Comparison of ENCODE assay signal across 17 mouse cellular contexts in the genomic region with DNA sequence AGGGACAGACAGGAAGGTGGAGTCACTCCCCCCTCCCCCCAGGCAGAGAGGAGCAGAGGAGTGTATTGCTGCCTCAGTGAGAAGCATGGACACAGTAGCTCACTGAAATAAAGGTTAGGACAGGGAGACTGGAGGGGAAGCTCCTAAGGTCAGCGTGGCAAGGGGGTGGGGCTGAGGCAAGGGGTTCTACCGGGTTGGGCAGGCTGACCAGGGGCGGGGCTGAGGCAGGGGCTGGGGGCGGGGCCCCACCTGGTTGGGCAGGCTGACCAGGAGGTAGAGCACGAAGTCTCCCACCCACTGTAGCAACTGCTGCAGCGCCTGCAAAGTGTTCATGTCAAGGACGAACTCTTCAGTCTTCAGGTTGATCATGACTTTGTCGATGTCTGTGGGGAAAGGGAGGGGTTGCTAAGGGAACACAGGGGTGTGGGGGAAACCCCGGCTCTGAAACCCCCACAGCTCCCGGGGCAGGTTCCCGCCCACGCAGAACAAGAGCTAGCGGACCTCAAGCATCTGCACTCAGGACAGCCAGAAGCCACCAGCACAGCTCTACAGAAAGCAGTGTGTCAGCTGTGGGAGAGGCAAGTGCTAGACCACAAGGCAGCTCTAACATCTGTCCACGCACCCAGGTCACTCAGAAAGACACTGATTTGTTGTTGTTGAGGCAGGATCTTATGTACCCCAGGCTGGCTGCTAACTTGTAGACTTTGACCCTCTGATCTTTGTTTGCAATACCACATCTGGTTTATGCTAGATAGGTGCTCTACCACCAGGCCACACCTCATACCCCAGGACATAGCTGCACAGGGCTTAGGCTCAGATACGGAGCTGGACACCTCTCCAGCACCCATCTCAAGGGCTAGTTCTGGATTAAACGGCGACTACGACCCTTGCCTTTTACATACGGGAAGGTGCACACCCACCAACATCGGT. TPM values are rescaled to one million over a fixed set of nuclear protein-coding genes. Genes with fewer than 3 reads are reported as not detected.
A peak's percentile ranks its signal among the peaks of the same experiment; 100 is the strongest.
DNase-seq lines count a peak whose midpoint lies in the region; ATAC-seq and TF ChIP-seq lines count a peak whose summit lies in the region.
"Had no signal": no experiment of that assay in that cellular context is flagged by ENCODE, and none has a peak within 500 bp of the region (broad histone marks: within the 10 kb centered on the region; RNA-seq: fewer than 3 reads in every experiment).

No protein-coding gene starts in this region.

- peak overlapping the region; percentile 19; the same call in 1 of the 2 replicates for H3K9ac ChIP-seq in hindbrain, embryonic 13.5 days
- H3K9ac ChIP-seq in hindbrain, embryonic 14.5 days = no peak overlapping the region; the same call in 1 of the 2 replicates
- H3K9ac ChIP-seq in kidney, postnatal 0 days (ENCODE audit: low read depth, low read length) = no peak overlapping the region
- H3K9ac ChIP-seq in liver, embryonic 16.5 days (ENCODE audit: low read depth, low read length) = no peak overlapping the region
- no peak overlapping the region for H3K9ac ChIP-seq in neural tube, embryonic 15.5 days (replicated peaks)
- H3K9ac ChIP-seq in midbrain, embryonic 13.5 days (replicated peaks) = no peak overlapping the region
- H3K9ac ChIP-seq: heart, embryonic 13.5 days had no signal

- ATAC-seq in hindbrain, embryonic 13.5 days (ENCODE audit: low FRiP score) = no peak
- no peak for ATAC-seq in hindbrain, embryonic 14.5 days (ENCODE audit: low FRiP score)
- ATAC-seq in kidney, postnatal 0 days (replicated peaks; ENCODE audit: low FRiP score, low read depth) = peak; percentile 22
- ATAC-seq in liver, embryonic 16.5 days (ENCODE audit: low read depth) = peak; percentile 85
- no peak for ATAC-seq in neural tube, embryonic 15.5 days (ENCODE audit: low FRiP score)
- ATAC-seq in midbrain, embryonic 13.5 days = no peak
- ATAC-seq: hindbrain, postnatal 0 days had no signal

- intact Hi-C loops in heart, postnatal 25 days (cut with DNase I) = no loop called here

- no peaks in the 10 kb centered on the region for H3K9me3 ChIP-seq in hindbrain, embryonic 13.5 days
- no peaks in the 10 kb centered on the region for H3K9me3 ChIP-seq in hindbrain, embryonic 14.5 days (ENCODE audit: control insufficient read depth, low read length)
- H3K9me3 ChIP-seq in kidney, postnatal 0 days (replicated peaks; ENCODE audit: low read length) = no peaks in the 10 kb centered on the region
- no peaks in the 10 kb centered on the region for H3K9me3 ChIP-seq in liver, embryonic 16.5 days (replicated peaks; ENCODE audit: control insufficient read depth, low read length)
- no peaks in the 10 kb centered on the region for H3K9me3 ChIP-seq in neural tube, embryonic 15.5 days (replicated peaks)
- no peaks in the 10 kb centered on the region for H3K9me3 ChIP-seq in midbrain, embryonic 13.5 days
- H3K9me3 ChIP-seq: heart, embryonic 13.5 days had no signal

- 51% methylated on average over 19 of the region's 20 CpGs for WGBS in hindbrain, embryonic 13.5 days
- 56% methylated on average over 20 of the region's 20 CpGs for WGBS in hindbrain, embryonic 14.5 days
- 46% methylated on average over 20 of the region's 20 CpGs for whole genome bisulfite sequencing in kidney, postnatal 0 days
- 54% methylated on average over 20 of the region's 20 CpGs for WGBS in liver, embryonic 16.5 days (ENCODE audit: insufficient replicate concordance)
- 53% methylated on average over 20 of the region's 20 CpGs for WGBS in neural tube, embryonic 15.5 days
- 53% methylated on average over 20 of the region's 20 CpGs for WGBS in midbrain, embryonic 13.5 days

- no peak overlapping the region for H3K4me2 ChIP-seq in hindbrain, embryonic 13.5 days
- H3K4me2 ChIP-seq in hindbrain, embryonic 14.5 days (replicated peaks) = no peak overlapping the region
- H3K4me2 ChIP-seq in kidney, postnatal 0 days (ENCODE audit: low read length) = no peak overlapping the region
- H3K4me2 ChIP-seq in liver, embryonic 16.5 days (ENCODE audit: low read depth, low read length) = peak overlapping the region; percentile 18
- H3K4me2 ChIP-seq in neural tube, embryonic 15.5 days = no peak overlapping the region
- no peak overlapping the region for H3K4me2 ChIP-seq in midbrain, embryonic 13.5 days (replicated peaks)
- H3K4me2 ChIP-seq: heart, embryonic 13.5 days had no signal

- no peak overlapping the region for H3K27ac ChIP-seq in hindbrain, embryonic 13.5 days
- no peak overlapping the region for H3K27ac ChIP-seq in hindbrain, embryonic 14.5 days
- H3K27ac ChIP-seq in kidney, postnatal 0 days = no peak overlapping the region
- peak overlapping the region; percentile 69 for H3K27ac ChIP-seq in liver, embryonic 16.5 days (ENCODE audit: low read length)
- H3K27ac ChIP-seq in neural tube, embryonic 15.5 days (replicated peaks) = no peak overlapping the region
- no peak overlapping the region for H3K27ac ChIP-seq in midbrain, embryonic 13.5 days
- H3K27ac ChIP-seq: heart, embryonic 13.5 days; hindbrain, postnatal 0 days had no signal

- no peak overlapping the region for H3K4me3 ChIP-seq in hindbrain, embryonic 13.5 days
- no peak overlapping the region for H3K4me3 ChIP-seq in hindbrain, embryonic 14.5 days (replicated peaks; ENCODE audit: low read length)
- no peak overlapping the region for H3K4me3 ChIP-seq in kidney, postnatal 0 days (replicated peaks; ENCODE audit: low read depth, low read length)
- peak overlapping the region; percentile 10 for H3K4me3 ChIP-seq in liver, embryonic 16.5 days (ENCODE audit: low read depth, low read length)
- H3K4me3 ChIP-seq in neural tube, embryonic 15.5 days (replicated peaks) = no peak overlapping the region
- no peak overlapping the region for H3K4me3 ChIP-seq in midbrain, embryonic 13.5 days (replicated peaks)
- H3K4me3 ChIP-seq: erythroblast, embryonic 14.5 days; heart, embryonic 13.5 days had no signal

- peaks cover 12% of the 10 kb centered on the region for H3K4me1 ChIP-seq in hindbrain, embryonic 13.5 days (replicated peaks)
- peaks cover 8% of the 10 kb centered on the region; the same call in 1 of the 2 replicates for H3K4me1 ChIP-seq in hindbrain, embryonic 14.5 days (replicated peaks; ENCODE audit: control insufficient read depth, insufficient read depth, low read length)
- H3K4me1 ChIP-seq in kidney, postnatal 0 days (replicated peaks; ENCODE audit: insufficient read depth, low read length) = no peaks in the 10 kb centered on the region
- peaks cover 8% of the 10 kb centered on the region for H3K4me1 ChIP-seq in liver, embryonic 16.5 days (ENCODE audit: control insufficient read depth, low read depth, low read length)
- H3K4me1 ChIP-seq in neural tube, embryonic 15.5 days = peaks cover 14% of the 10 kb centered on the region
- peaks cover 16% of the 10 kb centered on the region for H3K4me1 ChIP-seq in midbrain, embryonic 13.5 days (replicated peaks)

- no peak for DNase-seq in hindbrain, embryonic 14.5 days (ENCODE audit: low spot score)
- DNase-seq in T-cell, adult 2 months (ENCODE audit: low spot score) = peak; percentile 49
- DNase-seq in kidney, postnatal 0 days (ENCODE audit: low spot score) = no peak
- DNase-seq in heart, postnatal 25 days (ENCODE audit: low spot score) = no peak
- DNase-seq: cerebellum, adult 9-10 months; midbrain, embryonic 14.5 days; thymus, adult 18-20 months had no signal

- TF ChIP-seq CTCF in kidney, postnatal 0 days (IDR thresholded peaks at IDR 0.05; ENCODE audit: low read depth) = no peak

- peaks cover 59% of the 10 kb centered on the region for H3K36me3 ChIP-seq in hindbrain, embryonic 13.5 days
- peaks cover 65% of the 10 kb centered on the region for H3K36me3 ChIP-seq in hindbrain, embryonic 14.5 days (replicated peaks; ENCODE audit: control insufficient read depth, insufficient read depth)
- peaks cover 61% of the 10 kb centered on the region for H3K36me3 ChIP-seq in kidney, postnatal 0 days (ENCODE audit: insufficient read depth, low read length)
- H3K36me3 ChIP-seq in liver, embryonic 16.5 days (ENCODE audit: control insufficient read depth, insufficient read depth) = no peaks in the 10 kb centered on the region
- peaks cover 38% of the 10 kb centered on the region for H3K36me3 ChIP-seq in neural tube, embryonic 15.5 days
- peaks cover 54% of the 10 kb centered on the region for H3K36me3 ChIP-seq in midbrain, embryonic 13.5 days

- H3K27me3 ChIP-seq in hindbrain, embryonic 13.5 days = peaks cover 24% of the 10 kb centered on the region
- no peaks in the 10 kb centered on the region for H3K27me3 ChIP-seq in hindbrain, embryonic 14.5 days (ENCODE audit: control insufficient read depth, insufficient read depth, low read length)
- no peaks in the 10 kb centered on the region for H3K27me3 ChIP-seq in kidney, postnatal 0 days (ENCODE audit: insufficient read depth, low read length)
- no peaks in the 10 kb centered on the region for H3K27me3 ChIP-seq in liver, embryonic 16.5 days (ENCODE audit: control insufficient read depth, insufficient read depth, low read depth, low read length)
- H3K27me3 ChIP-seq in neural tube, embryonic 15.5 days (replicated peaks) = no peaks in the 10 kb centered on the region
- peaks cover 8% of the 10 kb centered on the region; the same call in 1 of the 2 replicates for H3K27me3 ChIP-seq in midbrain, embryonic 13.5 days
- H3K27me3 ChIP-seq: heart, embryonic 13.5 days had no signal

RNA-seq across cellular contexts. Expression of gene Cfd, which starts 6.9 kb away (rescaled TPM):
- polyA plus RNA-seq in hindbrain, embryonic 13.5 days (2015; fragmentation: Nextera tagmentation; extraction: Ambion mirVana) = not detected in 2 replicates
- not detected in 2 replicates for polyA plus RNA-seq in hindbrain, embryonic 14.5 days (2014; fragmentation: Nextera tagmentation; extraction: Ambion mirVana)
- 0.13 TPM in 1 of 2 replicates, not detected in the other for polyA plus RNA-seq in kidney, postnatal 0 days (2015; fragmentation: Nextera tagmentation; extraction: Ambion mirVana)
- polyA plus RNA-seq in liver, embryonic 16.5 days (2015; fragmentation: Nextera tagmentation; extraction: Ambion mirVana) = not detected in 2 replicates
- not detected in 2 replicates for polyA plus RNA-seq in neural tube, embryonic 15.5 days (2015; fragmentation: Nextera tagmentation; extraction: Ambion mirVana)
- total RNA-seq in heart, postnatal 25 days (2021) = 10 to 100 TPM; 11.1 to 61.8 TPM
- polyA plus RNA-seq in midbrain, embryonic 13.5 days (2015; fragmentation: Nextera tagmentation; extraction: Ambion mirVana) = not detected in 2 replicates
- total RNA-seq: hindbrain, postnatal 0 days had no signal
- polyA plus RNA-seq: erythroblast, embryonic 14.5 days; heart, embryonic 13.5 days; hindbrain, postnatal 0 days; lung, embryonic 16.5 days; midbrain, embryonic 14.5 days; neural tube, embryonic 14.5 days had no signal

RNA-seq across cellular contexts. Expression of gene Med16, which starts 11.1 kb away (rescaled TPM):
- 55.3 and 58.3 TPM in 2 replicates for polyA plus RNA-seq in hindbrain, embryonic 13.5 days (2015; fragmentation: Nextera tagmentation; extraction: Ambion mirVana)
- 42.0 and 42.5 TPM in 2 replicates for polyA plus RNA-seq in hindbrain, embryonic 14.5 days (2014; fragmentation: Nextera tagmentation; extraction: Ambion mirVana)
- 44.9 and 49.0 TPM in 2 replicates for polyA plus RNA-seq in kidney, postnatal 0 days (2015; fragmentation: Nextera tagmentation; extraction: Ambion mirVana)
- 14.7 and 15.3 TPM in 2 replicates for polyA plus RNA-seq in liver, embryonic 16.5 days (2015; fragmentation: Nextera tagmentation; extraction: Ambion mirVana)
- polyA plus RNA-seq in neural tube, embryonic 15.5 days (2015; fragmentation: Nextera tagmentation; extraction: Ambion mirVana) = 44.9 and 46.7 TPM in 2 replicates
- 10 to 100 TPM; 49.2 to 50.7 TPM for total RNA-seq in heart, postnatal 25 days (2021)
- polyA plus RNA-seq in midbrain, embryonic 13.5 days (2015; fragmentation: Nextera tagmentation; extraction: Ambion mirVana) = 62.9 and 69.1 TPM in 2 replicates

RNA-seq across cellular contexts. Expression of gene Elane, which starts 11.5 kb away (rescaled TPM):
- 0.34 TPM in 1 of 2 replicates, not detected in the other for polyA plus RNA-seq in hindbrain, embryonic 13.5 days (2015; fragmentation: Nextera tagmentation; extraction: Ambion mirVana)
- polyA plus RNA-seq in hindbrain, embryonic 14.5 days (2014; fragmentation: Nextera tagmentation; extraction: Ambion mirVana) = 0.47 TPM in 1 of 2 replicates, not detected in the other
- polyA plus RNA-seq in kidney, postnatal 0 days (2015; fragmentation: Nextera tagmentation; extraction: Ambion mirVana) = 0.14 TPM in 1 of 2 replicates, not detected in the other
- polyA plus RNA-seq in liver, embryonic 16.5 days (2015; fragmentation: Nextera tagmentation; extraction: Ambion mirVana) = 204 and 208 TPM in 2 replicates
- polyA plus RNA-seq in neural tube, embryonic 15.5 days (2015; fragmentation: Nextera tagmentation; extraction: Ambion mirVana) = 0.31 and 0.50 TPM in 2 replicates
- total RNA-seq in heart, postnatal 25 days (2021) = not detected
- polyA plus RNA-seq in midbrain, embryonic 13.5 days (2015; fragmentation: Nextera tagmentation; extraction: Ambion mirVana) = not detected in 2 replicates
- total RNA-seq: gastrocnemius, adult 18-20 months; hindbrain, postnatal 0 days had no signal
- polyA plus RNA-seq: hindbrain, postnatal 0 days; midbrain, embryonic 14.5 days; neural tube, embryonic 14.5 days had no signal

RNA-seq across cellular contexts. Expression of gene Gm26602, which starts 13.1 kb away (rescaled TPM):
- 20.6 and 22.0 TPM in 2 replicates for polyA plus RNA-seq in hindbrain, embryonic 13.5 days (2015; fragmentation: Nextera tagmentation; extraction: Ambion mirVana)
- 1.1 TPM in 1 of 2 replicates, not detected in the other for polyA plus RNA-seq in hindbrain, embryonic 14.5 days (2014; fragmentation: Nextera tagmentation; extraction: Ambion mirVana)
- polyA plus RNA-seq in kidney, postnatal 0 days (2015; fragmentation: Nextera tagmentation; extraction: Ambion mirVana) = 4.8 and 21.6 TPM in 2 replicates
- polyA plus RNA-seq in liver, embryonic 16.5 days (2015; fragmentation: Nextera tagmentation; extraction: Ambion mirVana) = 2.5 TPM in 1 of 2 replicates, not detected in the other
- polyA plus RNA-seq in neural tube, embryonic 15.5 days (2015; fragmentation: Nextera tagmentation; extraction: Ambion mirVana) = 22.7 and 23.6 TPM in 2 replicates
- total RNA-seq in heart, postnatal 25 days (2021) = not detected
- polyA plus RNA-seq in midbrain, embryonic 13.5 days (2015; fragmentation: Nextera tagmentation; extraction: Ambion mirVana) = 17.5 and 34.1 TPM in 2 replicates
- total RNA-seq: gastrocnemius, adult 18-20 months; hindbrain, postnatal 0 days had no signal
- polyA plus RNA-seq: heart, embryonic 13.5 days had no signal

RNA-seq across cellular contexts. Expression of gene Kiss1r, which starts 19.2 kb away (rescaled TPM):
- 2.1 and 2.3 TPM in 2 replicates for polyA plus RNA-seq in hindbrain, embryonic 13.5 days (2015; fragmentation: Nextera tagmentation; extraction: Ambion mirVana)
- polyA plus RNA-seq in hindbrain, embryonic 14.5 days (2014; fragmentation: Nextera tagmentation; extraction: Ambion mirVana) = 1.7 and 2.6 TPM in 2 replicates
- polyA plus RNA-seq in kidney, postnatal 0 days (2015; fragmentation: Nextera tagmentation; extraction: Ambion mirVana) = 1.6 and 1.8 TPM in 2 replicates
- polyA plus RNA-seq in liver, embryonic 16.5 days (2015; fragmentation: Nextera tagmentation; extraction: Ambion mirVana) = 0.18 and 0.20 TPM in 2 replicates
- 1.8 and 2.8 TPM in 2 replicates for polyA plus RNA-seq in neural tube, embryonic 15.5 days (2015; fragmentation: Nextera tagmentation; extraction: Ambion mirVana)
- total RNA-seq in heart, postnatal 25 days (2021) = under 1 TPM; 0.14 to 0.18 TPM
- polyA plus RNA-seq in midbrain, embryonic 13.5 days (2015; fragmentation: Nextera tagmentation; extraction: Ambion mirVana) = 2.2 and 2.3 TPM in 2 replicates

Comparison
In these comparisons a context has a peak if more than half of its experiments do, and no peak if none do; other contexts are left out.
1. ATAC-seq: peak in kidney, postnatal 0 days (single experiment) and liver, embryonic 16.5 days (single experiment); none in hindbrain, embryonic 13.5 days (single experiment), hindbrain, embryonic 14.5 days (single experiment), neural tube, embryonic 15.5 days (single experiment) and midbrain, embryonic 13.5 days (single experiment).
2. RNA of gene Elane, which starts 11.5 kb away (polyA plus RNA-seq): 204 to 208 TPM in liver, embryonic 16.5 days; 0.47 TPM in hindbrain, embryonic 14.5 days, 0.34 TPM in hindbrain, embryonic 13.5 days, 0.31 to 0.50 TPM in neural tube, embryonic 15.5 days, 0.14 TPM in kidney, postnatal 0 days and not detected in midbrain, embryonic 13.5 days; every median in the first group is over 100 times any median in the second.